ENCODE assay signal across 8 mouse cellular contexts in genomic region chr12:12580763-12581178, GRCm38 (mm10).
DNase-seq lines count a peak whose midpoint lies in the region; ATAC-seq and TF ChIP-seq lines count a peak whose summit lies in the region.

No protein-coding gene starts in this region.

- peaks cover 10% of the 10 kb centered on the region for H3K4me1 ChIP-seq in hindbrain, embryonic 11.5 days (replicated peaks; ENCODE audit: control insufficient read depth, insufficient read depth, low read length)
- H3K4me1 ChIP-seq in hindbrain, embryonic 13.5 days (replicated peaks), result peaks cover 33% of the 10 kb centered on the region
- peaks cover 35% of the 10 kb centered on the region for H3K4me1 ChIP-seq in forebrain, embryonic 14.5 days (ENCODE audit: control insufficient read depth, insufficient read depth, low read length)
- peaks cover 17% of the 10 kb centered on the region; the same call in 1 of the 2 replicates for H3K4me1 ChIP-seq in spleen, adult 2 months (ENCODE audit: control insufficient read depth, insufficient read depth, insufficient read length)

- H3K9me3 ChIP-seq in hindbrain, embryonic 11.5 days (ENCODE audit: control insufficient read depth, low read length), result no peaks in the 10 kb centered on the region
- H3K9me3 ChIP-seq in hindbrain, embryonic 13.5 days, result no peaks in the 10 kb centered on the region
- no peaks in the 10 kb centered on the region for H3K9me3 ChIP-seq in forebrain, embryonic 14.5 days (replicated peaks; ENCODE audit: control insufficient read depth, low read length)

- peak; percentile 30 for DNase-seq in hindbrain, embryonic 11.5 days (ENCODE audit: low spot score)
- no peak for DNase-seq in forebrain, embryonic 14.5 days (ENCODE audit: low spot score)
- DNase-seq in lung, postnatal 25 days (ENCODE audit: low spot score), result peak; percentile 57
- DNase-seq in spleen, adult 2 months (ENCODE audit: low read depth in 1 of 2, low spot score in 2 of 2), result peak; percentile 87
- no peak for DNase-seq in left cerebral cortex, adult 18-20 months (ENCODE audit: low spot score in 2 of 2)
- DNase-seq in cerebellum, adult 9-11 months, result no peak
- no peak for DNase-seq in layer of hippocampus, adult 18-20 months (ENCODE audit: low spot score in 2 of 2)

- no peak overlapping the region for H3K27ac ChIP-seq in hindbrain, embryonic 11.5 days (ENCODE audit: low read depth, low read length)
- H3K27ac ChIP-seq in hindbrain, embryonic 13.5 days, result no peak overlapping the region
- H3K27ac ChIP-seq in forebrain, embryonic 14.5 days (ENCODE audit: low read depth, low read length), result peak overlapping the region; percentile 40; the same call in 1 of the 2 replicates
- H3K27ac ChIP-seq in spleen, adult 2 months (ENCODE audit: insufficient read depth, low read length), result peak overlapping the region; percentile 92

- H3K36me3 ChIP-seq in hindbrain, embryonic 11.5 days (ENCODE audit: control insufficient read depth, insufficient read depth, low read length), result no peaks in the 10 kb centered on the region
- no peaks in the 10 kb centered on the region for H3K36me3 ChIP-seq in hindbrain, embryonic 13.5 days
- H3K36me3 ChIP-seq in forebrain, embryonic 14.5 days (ENCODE audit: control insufficient read depth, insufficient read depth, low read length), result no peaks in the 10 kb centered on the region
- no peaks in the 10 kb centered on the region for H3K36me3 ChIP-seq in spleen, adult 2 months (ENCODE audit: control insufficient read depth, insufficient read depth, low read length)

- peak; percentile 45 for ATAC-seq in hindbrain, embryonic 11.5 days (ENCODE audit: low FRiP score)
- no peak for ATAC-seq in hindbrain, embryonic 13.5 days (ENCODE audit: low FRiP score)
- no peak for ATAC-seq in forebrain, embryonic 14.5 days

- no peak overlapping the region for H3K4me2 ChIP-seq in hindbrain, embryonic 11.5 days (replicated peaks; ENCODE audit: low read depth, low read length)
- H3K4me2 ChIP-seq in hindbrain, embryonic 13.5 days, result no peak overlapping the region
- peak overlapping the region; percentile 28 for H3K4me2 ChIP-seq in forebrain, embryonic 14.5 days (ENCODE audit: low read length)

- no peaks in the 10 kb centered on the region for H3K27me3 ChIP-seq in hindbrain, embryonic 11.5 days (ENCODE audit: control insufficient read depth, insufficient read depth, low read length)
- H3K27me3 ChIP-seq in hindbrain, embryonic 13.5 days, result no peaks in the 10 kb centered on the region
- H3K27me3 ChIP-seq in forebrain, embryonic 14.5 days (replicated peaks; ENCODE audit: control insufficient read depth, insufficient read depth, low read length), result no peaks in the 10 kb centered on the region
- no peaks in the 10 kb centered on the region for H3K27me3 ChIP-seq in spleen, adult 2 months (ENCODE audit: control insufficient read depth, insufficient read depth, low read length)

- no peak for TF ChIP-seq CTCF in spleen, adult 2 months (IDR thresholded peaks at IDR 0.05; ENCODE audit: extremely low read depth, insufficient read depth, insufficient read length, insufficient replicate concordance)

- H3K4me3 ChIP-seq in hindbrain, embryonic 11.5 days (ENCODE audit: low read depth, low read length), result no peak overlapping the region
- H3K4me3 ChIP-seq in hindbrain, embryonic 13.5 days, result no peak overlapping the region
- H3K4me3 ChIP-seq in forebrain, embryonic 14.5 days (ENCODE audit: low read depth, low read length), result no peak overlapping the region
- H3K4me3 ChIP-seq in spleen, adult 2 months (ENCODE audit: extremely low read depth, insufficient read depth, insufficient read length), result peak overlapping the region; percentile 18; the same call in 1 of the 2 replicates

- peak; percentile 0; the same call in 1 of the 2 replicates for TF ChIP-seq POLR2A in spleen, adult 2 months (IDR thresholded peaks at IDR 0.05; ENCODE audit: low read depth, low read length)

- 5% methylated on average over 8 of the region's 8 CpGs for WGBS in hindbrain, embryonic 11.5 days
- 10% methylated on average over 8 of the region's 8 CpGs for WGBS in hindbrain, embryonic 13.5 days
- 4% methylated on average over 8 of the region's 8 CpGs for WGBS in forebrain, embryonic 14.5 days
- WGBS in spleen, adult 2 months, result 5% methylated on average over 8 of the region's 8 CpGs

- H3K9ac ChIP-seq in hindbrain, embryonic 11.5 days (ENCODE audit: low read depth, low read length), result no peak overlapping the region
- H3K9ac ChIP-seq in hindbrain, embryonic 13.5 days, result no peak overlapping the region
- H3K9ac ChIP-seq in forebrain, embryonic 14.5 days (ENCODE audit: low read length), result no peak overlapping the region

Comparison
In these comparisons a context has a peak if more than half of its experiments do, and no peak if none do; other contexts are left out.
1. DNase-seq: peak in hindbrain, embryonic 11.5 days (single experiment), lung, postnatal 25 days (single experiment) and spleen, adult 2 months (2 of 2); none in forebrain, embryonic 14.5 days (single experiment), left cerebral cortex, adult 18-20 months (0 of 2), cerebellum, adult 9-11 months (single experiment) and layer of hippocampus, adult 18-20 months (0 of 2).
2. H3K27ac ChIP-seq: peak in forebrain, embryonic 14.5 days (single experiment) and spleen, adult 2 months (single experiment); none in hindbrain, embryonic 11.5 days (single experiment) and hindbrain, embryonic 13.5 days (single experiment).